Mouse (Mus musculus) hindbrain, embryonic 16.5 days (tissue): ENCODE measurements around the gene B3gat3. TPM values are rescaled to one million over a fixed set of nuclear protein-coding genes. Genes with fewer than 3 reads are reported as not detected.
A peak's percentile ranks its signal among the peaks of the same experiment; 100 is the strongest.

Experiments used
- ATAC-seq: fragments of 200-750 bp; cut with Nextera tagmentation; 2 replicates; pipeline ENCODE4 v1.8.0; 2017; ENCODE audit warnings: moderate TSS enrichment, moderate library complexity
- H3K27ac ChIP-seq: fragments of 300-500 bp; sonication (generic); 2 replicates; pipeline ENCODE4 v1.5.1; 2014; ENCODE audit warnings: low read depth, mild to moderate bottlenecking, control low read depth, low read length, moderate library complexity
- H3K27me3 ChIP-seq: fragments of 300-500 bp; sonication (generic); replicated peaks from 2 replicates; pipeline ENCODE4 v1.6.1; 2014; ENCODE audit warnings: low read length; ENCODE audit not compliant: control insufficient read depth, insufficient read depth
- H3K36me3 ChIP-seq: fragments of 300-500 bp; sonication (generic); 2 replicates; pipeline ENCODE4 v1.6.1; 2014; ENCODE audit warnings: mild to moderate bottlenecking, low read length, moderate library complexity, mixed read lengths; ENCODE audit not compliant: control insufficient read depth, insufficient read depth
- H3K4me1 ChIP-seq: fragments of 300-500 bp; sonication (generic); 2 replicates; pipeline ENCODE4 v1.6.1; 2014; ENCODE audit warnings: low read depth, low read length; ENCODE audit not compliant: control insufficient read depth, insufficient read depth
- H3K4me2 ChIP-seq: fragments of 300-500 bp; sonication (generic); 2 replicates; pipeline ENCODE4 v1.6.1; 2014; ENCODE audit warnings: mild to moderate bottlenecking, low read length, control low read depth, moderate library complexity
- H3K4me3 ChIP-seq: fragments of 300-500 bp; sonication (generic); 2 replicates; pipeline ENCODE4 v1.5.1; 2014; ENCODE audit warnings: mild to moderate bottlenecking, low read length, control low read depth, moderate library complexity
- H3K9ac ChIP-seq: fragments of 300-500 bp; sonication (generic); 2 replicates; pipeline ENCODE4 v1.6.1; 2014; ENCODE audit warnings: low read depth, mild to moderate bottlenecking, control low read depth, low read length, moderate library complexity
- H3K9me3 ChIP-seq: fragments of 300-500 bp; sonication (generic); 2 replicates; pipeline ENCODE4 v1.6.1; 2014; ENCODE audit warnings: mild to moderate bottlenecking, low read length, moderate library complexity; ENCODE audit not compliant: control insufficient read depth
- whole genome bisulfite sequencing: fragments of 180-500 bp; shearing (Covaris S2); extraction: QIAGEN DNeasy Blood & Tissue Kit; methylation state at CpG from one replicate; pipeline ENCODE4 v1.1.7; 2014; 5-methylcytosine and 5-hydroxymethylcytosine counted together
- polyA plus RNA-seq: library from polyadenylated mRNA; unstranded; fragments of >200 nt; fragmentation: Nextera tagmentation; extraction: Ambion mirVana; gene quantifications from 2 replicates; pipeline ENCODE4 v1.2.1, GENCODE M21; 2015

The B3gat3 gene
- polyA plus RNA-seq, 1 experiment from 2014 or later: 99.5 TPM

GRCm38 (mm10) chr19:8930771-8931170 lies 10.6 kb downstream of the B3gat3 start:
- ATAC-seq: no peak
- Histone ChIP-seq H3K4me1 (peaks cover 8% of the 10 kb centered on the region), H3K4me2 (no peak overlapping the region; the same call in 1 of the 2 replicates), H3K4me3 (no peak overlapping the region), H3K27ac (no peak overlapping the region), H3K9ac (no peak overlapping the region), H3K27me3 (0 out of 2 replicates have a peak, but pooled peaks cover 2% of the 10 kb centered on the region), H3K36me3 (peaks cover 11% of the 10 kb centered on the region), H3K9me3 (no peaks in the 10 kb centered on the region)
- 82% methylated on average over 7 of the region's 7 CpGs for WGBS

- 89% methylated on average over 2 of the region's 2 CpGs for WGBS
- Histone ChIP-seq H3K9ac (no peak overlapping the region), H3K27me3 (no peaks in the 10 kb centered on the region)
Measured at GRCm38 (mm10) chr19:8936736-8937135, 16.6 kb downstream of the B3gat3 start.

GRCm38 (mm10) chr19:8940526-8941133 lies 20.5 kb downstream of the B3gat3 start:
- no peaks in the 10 kb centered on the region for H3K9me3 ChIP-seq
- WGBS: 80% methylated on average over 15 of the region's 15 CpGs
- no peak overlapping the region for H3K4me3 ChIP-seq
- H3K9ac ChIP-seq: peak overlapping the region; percentile 49; the same call in 1 of the 2 replicates
- H3K27ac ChIP-seq: no peak overlapping the region
- H3K27me3 ChIP-seq: no peaks in the 10 kb centered on the region
- H3K4me1 ChIP-seq: peaks cover 22% of the 10 kb centered on the region
- no peak for ATAC-seq
- H3K36me3 ChIP-seq: peaks cover 6% of the 10 kb centered on the region
- peak overlapping the region; percentile 71 for H3K4me2 ChIP-seq

More at GRCm38 (mm10) chr19:8936736-8937135, 16.6 kb downstream of the B3gat3 start:
- Histone ChIP-seq H3K27ac (no peak overlapping the region), H3K9me3 (no peaks in the 10 kb centered on the region), H3K36me3 (no peaks in the 10 kb centered on the region; the same call in 1 of the 2 replicates), H3K4me1 (peaks cover 6% of the 10 kb centered on the region), H3K4me3 (no peak overlapping the region), H3K4me2 (no peak overlapping the region)
- ATAC-seq: no peak

- Histone ChIP-seq H3K9ac (peak overlapping the region; percentile 49), H3K9me3 (no peaks in the 10 kb centered on the region), H3K4me1 (peaks cover 22% of the 10 kb centered on the region), H3K27ac (0 out of 2 replicates have a peak overlapping the region, but pooled peaks have one; percentile 9), H3K36me3 (peaks cover 8% of the 10 kb centered on the region), H3K4me3 (peak overlapping the region; percentile 89), H3K27me3 (no peaks in the 10 kb centered on the region), H3K4me2 (peak overlapping the region; percentile 71)
- WGBS: 29% methylated on average over 10 of the region's 10 CpGs
- peak; percentile 38 for ATAC-seq
Measured at GRCm38 (mm10) chr19:8941136-8941514, 21.0 kb downstream of the B3gat3 start.

GRCm38 (mm10) chr19:8941515-8942217 lies 21.5 kb downstream of the B3gat3 start, which contains the start of gene Mta2:
Gene Mta2, plus strand, starts transcription at chr19:8941875.
- Histone ChIP-seq H3K4me2 (peak within 1 kb of the TSS; percentile 71), H3K4me1 (peaks cover 22% of the 10 kb centered on the region), H3K27ac (peak within 1 kb of the TSS; percentile 97), H3K36me3 (peaks cover 12% of the 10 kb centered on the region), H3K4me3 (peak within 1 kb of the TSS; percentile 89), H3K27me3 (no peaks in the 10 kb centered on the region), H3K9me3 (no peaks in the 10 kb centered on the region), H3K9ac (peak within 1 kb of the TSS; percentile 97)
- under 1% methylated on average over 64 of the region's 64 CpGs for WGBS
- ATAC-seq: peak; percentile 96

GRCm38 (mm10) chr19:8942276-8942964 lies 22.2 kb downstream of the B3gat3 start:
- WGBS: under 1% methylated on average over 41 of the region's 46 CpGs
- Histone ChIP-seq H3K4me3 (peak overlapping the region; percentile 89), H3K4me1 (peaks cover 22% of the 10 kb centered on the region), H3K36me3 (peaks cover 18% of the 10 kb centered on the region), H3K27me3 (no peaks in the 10 kb centered on the region), H3K9me3 (no peaks in the 10 kb centered on the region), H3K27ac (peak overlapping the region; percentile 97), H3K4me2 (peak overlapping the region; percentile 71), H3K9ac (peak overlapping the region; percentile 97)
- ATAC-seq: peak; percentile 65

- Histone ChIP-seq H3K27ac (no peak overlapping the region), H3K9me3 (no peaks in the 10 kb centered on the region), H3K36me3 (peaks cover 25% of the 10 kb centered on the region), H3K4me3 (peak overlapping the region; percentile 89), H3K9ac (peak overlapping the region; percentile 97), H3K4me1 (peaks cover 22% of the 10 kb centered on the region), H3K27me3 (no peaks in the 10 kb centered on the region), H3K4me2 (peak overlapping the region; percentile 71)
- no peak for ATAC-seq
- WGBS: 74% methylated on average over 2 of the region's 2 CpGs
Measured at GRCm38 (mm10) chr19:8943047-8943446, 22.9 kb downstream of the B3gat3 start.

GRCm38 (mm10) chr19:8944062-8944461 lies 23.9 kb downstream of the B3gat3 start:
- no peak overlapping the region for H3K9ac ChIP-seq
- no peaks in the 10 kb centered on the region for H3K27me3 ChIP-seq
- 67% methylated on average over 5 of the region's 5 CpGs for WGBS
- no peaks in the 10 kb centered on the region for H3K9me3 ChIP-seq
- no peak overlapping the region for H3K4me2 ChIP-seq
- H3K27ac ChIP-seq: no peak overlapping the region
- H3K36me3 ChIP-seq: peaks cover 34% of the 10 kb centered on the region
- H3K4me3 ChIP-seq: no peak overlapping the region
- peaks cover 22% of the 10 kb centered on the region for H3K4me1 ChIP-seq
- ATAC-seq: no peak

- ATAC-seq: no peak
- Histone ChIP-seq H3K27me3 (no peaks in the 10 kb centered on the region), H3K4me2 (peak overlapping the region; percentile 38), H3K27ac (no peak overlapping the region), H3K4me3 (peak overlapping the region; percentile 13; the same call in 1 of the 2 replicates), H3K36me3 (peaks cover 39% of the 10 kb centered on the region), H3K9ac (peak overlapping the region; percentile 33; the same call in 1 of the 2 replicates), H3K9me3 (no peaks in the 10 kb centered on the region), H3K4me1 (peaks cover 22% of the 10 kb centered on the region)
- 32% methylated on average over 5 of the region's 5 CpGs for WGBS
Measured at GRCm38 (mm10) chr19:8944750-8945149, 24.6 kb downstream of the B3gat3 start.
